In the genomic region with DNA sequence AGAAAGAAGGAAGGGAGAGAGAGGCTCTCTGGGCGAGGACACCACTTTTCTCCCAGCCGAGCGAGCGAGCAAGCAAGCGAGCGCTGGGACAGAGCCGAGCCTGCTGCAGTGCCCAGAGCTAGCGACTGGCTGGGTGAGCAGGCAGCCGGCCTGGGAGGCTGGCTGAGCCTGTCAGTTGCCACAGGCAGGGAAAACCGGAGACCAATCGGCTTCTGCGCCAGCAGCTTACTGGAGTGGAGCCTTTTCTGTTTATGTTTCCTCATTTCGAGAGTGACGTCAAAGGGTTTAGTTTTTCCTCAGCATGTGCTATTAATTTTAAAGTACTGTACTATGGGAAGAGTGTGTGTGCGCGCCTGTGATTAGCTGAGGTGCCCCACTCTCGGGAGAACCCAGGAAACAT, we compare ENCODE assay signal across 7 mouse cellular contexts. TPM values are rescaled to one million over a fixed set of nuclear protein-coding genes. Genes with fewer than 3 reads are reported as not detected.
DNase-seq lines count a peak whose midpoint lies in the region; ATAC-seq and TF ChIP-seq lines count a peak whose summit lies in the region.

A gene (minus strand): TSS at position 173 of the 400 bp plus-strand sequence.

- peak; percentile 78; the same call in 1 of the 2 replicates for TF ChIP-seq POLR2A in bone marrow, adult 2 months (IDR thresholded peaks at IDR 0.05; ENCODE audit: borderline replicate concordance, control insufficient read depth, low read depth, low read length)

- no peaks in the 10 kb centered on the region; the same call in 1 of the 2 replicates for H3K4me1 ChIP-seq in bone marrow, adult 2 months (ENCODE audit: control insufficient read depth, insufficient read depth, low read length)
- H3K4me1 ChIP-seq in limb, embryonic 11.5 days (ENCODE audit: control insufficient read depth, insufficient read depth, low read length) = peaks cover 11% of the 10 kb centered on the region
- peaks cover 30% of the 10 kb centered on the region for H3K4me1 ChIP-seq in midbrain, embryonic 12.5 days

- no peaks in the 10 kb centered on the region for H3K9me3 ChIP-seq in limb, embryonic 11.5 days (ENCODE audit: control insufficient read depth, low read length)
- no peaks in the 10 kb centered on the region for H3K9me3 ChIP-seq in midbrain, embryonic 12.5 days

- DNase-seq in heart, adult 8-10 months (ENCODE audit: low spot score) = peak; percentile 72
- peak; percentile 80 to 81 for DNase-seq in kidney, adult 8-10 months
- DNase-seq in limb, embryonic 11.5 days (ENCODE audit: low spot score) = peak; percentile 84
- DNase-seq in right cerebral cortex, postnatal 4 days = peak; percentile 73

- 0 out of 2 replicates have a peak, but pooled peaks have one; percentile 59 for ATAC-seq in erythroblast, adult 5-6 weeks (replicated peaks; ENCODE audit: low FRiP score, poor library complexity, severe bottlenecking)
- peak; percentile 91 for ATAC-seq in limb, embryonic 11.5 days (ENCODE audit: insufficient number of reproducible peaks, low FRiP score, low TSS enrichment, low read depth)
- peak; percentile 91 for ATAC-seq in midbrain, embryonic 12.5 days (ENCODE audit: low FRiP score, low read depth)

- H3K4me2 ChIP-seq in limb, embryonic 11.5 days (ENCODE audit: low read depth, severe bottlenecking) = peak within 1 kb of the TSS; percentile 47
- H3K4me2 ChIP-seq in midbrain, embryonic 12.5 days (replicated peaks) = peak within 1 kb of the TSS; percentile 49

- H3K36me3 ChIP-seq in limb, embryonic 11.5 days (ENCODE audit: control insufficient read depth, insufficient read depth, low read length) = no peaks in the 10 kb centered on the region
- no peaks in the 10 kb centered on the region for H3K36me3 ChIP-seq in midbrain, embryonic 12.5 days

- peak within 1 kb of the TSS; percentile 23; the same call in 1 of the 2 replicates for H3K9ac ChIP-seq in limb, embryonic 11.5 days (ENCODE audit: low read length)
- peak within 1 kb of the TSS; percentile 28; the same call in 1 of the 2 replicates for H3K9ac ChIP-seq in midbrain, embryonic 12.5 days (replicated peaks)

- peak within 1 kb of the TSS; percentile 55 for H3K4me3 ChIP-seq in bone marrow, adult 2 months (replicated peaks; ENCODE audit: control insufficient read depth, low read depth, low read length)
- peak within 1 kb of the TSS; percentile 19 for H3K4me3 ChIP-seq in limb, embryonic 11.5 days (ENCODE audit: low read depth, low read length)
- peak within 1 kb of the TSS; percentile 28 for H3K4me3 ChIP-seq in midbrain, embryonic 12.5 days

- H3K27ac ChIP-seq in bone marrow, adult 2 months (ENCODE audit: control insufficient read depth, insufficient read depth, low read depth, low read length, poor library complexity) = peak within 1 kb of the TSS; percentile 34; the same call in 1 of the 2 replicates
- H3K27ac ChIP-seq in limb, embryonic 11.5 days (replicated peaks; ENCODE audit: low read depth, low read length) = 0 out of 2 replicates have a peak within 1 kb of the TSS, but pooled peaks have one; percentile 23
- no peak within 1 kb of the TSS for H3K27ac ChIP-seq in midbrain, embryonic 12.5 days (replicated peaks)

- WGBS in bone marrow, adult 2 months = 1% methylated on average over 17 of the region's 17 CpGs
- 4% methylated on average over 17 of the region's 17 CpGs for whole genome bisulfite sequencing in limb, embryonic 11.5 days
- WGBS in midbrain, embryonic 12.5 days = 14% methylated on average over 17 of the region's 17 CpGs

- no peaks in the 10 kb centered on the region for H3K27me3 ChIP-seq in limb, embryonic 11.5 days (ENCODE audit: control insufficient read depth, insufficient read depth, low read length)
- peaks cover 5% of the 10 kb centered on the region; the same call in 1 of the 2 replicates for H3K27me3 ChIP-seq in midbrain, embryonic 12.5 days

- TF ChIP-seq CTCF in bone marrow, adult 2 months (IDR thresholded peaks at IDR 0.05; ENCODE audit: control insufficient read depth, insufficient read depth, low read length) = no peak

RNA-seq across cellular contexts. Expression of the gene that starts here (rescaled TPM):
- polyA plus RNA-seq in bone marrow, adult 2 months (2011; ENCODE audit: insufficient read depth, insufficient read length, low replicate concordance, missing spikeins) = 1.8 and 3.3 TPM in 2 replicates
- 3.8 TPM in 1 of 2 replicates, not detected in the other for total RNA-seq in erythroblast, adult 5-6 weeks (2015; ENCODE audit: low replicate concordance)
- total RNA-seq in erythroblast, adult 5-6 weeks (2017; ENCODE audit: low replicate concordance) = 0.84 TPM in 1 of 2 replicates, not detected in the other
- 10 to 100 TPM; 52.7 to 61.4 (median 57.3) TPM for total RNA-seq in heart, adult 8-10 months (2022)
- polyA plus RNA-seq in limb, embryonic 11.5 days (2014; fragmentation: Nextera tagmentation; extraction: Ambion mirVana) = 2.3 and 3.3 TPM in 2 replicates
- 3.0 and 3.2 TPM in 2 replicates for polyA plus RNA-seq in midbrain, embryonic 12.5 days (2016; fragmentation: Nextera tagmentation; extraction: Ambion mirVana)

Comparison
In these comparisons a context has a peak if more than half of its experiments do, and no peak if none do; other contexts are left out.
1. RNA of the gene that starts here (total RNA-seq): 52.7 to 61.4 TPM in heart, adult 8-10 months; 0.84 to 3.8 TPM in erythroblast, adult 5-6 weeks; every median in the first group is over 10 times any median in the second.
2. Peak in every context shown above with its lines, with median percentiles within 50 percentile points of each other: H3K4me3 ChIP-seq, ATAC-seq and DNase-seq.